Mouse (Mus musculus) myocyte (in vitro differentiated cells): ENCODE results near the gene Mul1. TPM values are rescaled to one million over a fixed set of nuclear protein-coding genes. Genes with fewer than 3 reads are reported as not detected.

Experiments
- H3K27me3 ChIP-seq: one replicate; pipeline ENCODE4 v1.6.1; 2011; ENCODE audit not compliant: control insufficient read depth, insufficient read depth, insufficient read length
- H3K36me3 ChIP-seq: one replicate; pipeline ENCODE4 v1.6.1; 2011; ENCODE audit not compliant: control insufficient read depth, insufficient read depth
- H3K4me2 ChIP-seq: one replicate; pipeline ENCODE4 v1.6.1; 2011; ENCODE audit warnings: low read depth, control low read depth
- H3K4me3 ChIP-seq: one replicate; pipeline ENCODE4 v1.5.1; 2011; ENCODE audit warnings: mild to moderate bottlenecking, control low read depth, moderate library complexity
- H3K79me2 ChIP-seq: one replicate; pipeline ENCODE4 v1.6.1; 2011; ENCODE audit not compliant: control insufficient read depth, insufficient read depth
- H3ac ChIP-seq: one replicate; pipeline ENCODE4 v1.6.1; 2011; ENCODE audit not compliant: control insufficient read depth, insufficient read length
- CEBPB ChIP-seq: IDR thresholded peaks from 2 replicates; pipeline ENCODE4 v1.6.1; 2011; ENCODE audit warnings: mild to moderate bottlenecking, moderate library complexity; ENCODE audit not compliant: poor library complexity, insufficient read depth, severe bottlenecking
- E2F4 ChIP-seq: IDR thresholded peaks from one replicate; pipeline ENCODE4 v1.6.1; 2011; ENCODE audit warnings: mild to moderate bottlenecking, control low read depth, moderate library complexity; ENCODE audit not compliant: insufficient read depth
- MAX ChIP-seq: IDR thresholded peaks from one replicate; pipeline ENCODE4 v1.6.1; 2011; ENCODE audit warnings: low read depth, mild to moderate bottlenecking, control low read depth
- MYOD1 ChIP-seq, 3 experiments: IDR thresholded peaks; one replicate each; pipeline ENCODE4 v1.6.1; 2011; ENCODE audit warnings: control low read depth in 2 of 3, low read depth in 2 of 3, mild to moderate bottlenecking in 2 of 3, moderate library complexity in 1 of 3; ENCODE audit not compliant: insufficient read length in 2 of 3, control insufficient read depth in 1 of 3
- MYOG ChIP-seq, 3 experiments: IDR thresholded peaks; one replicate each; pipeline ENCODE4 v1.6.1; 2011; ENCODE audit warnings: control low read depth in 2 of 3, low read depth in 2 of 3, mild to moderate bottlenecking in 2 of 3; ENCODE audit not compliant: insufficient read length in 2 of 3, control insufficient read depth in 1 of 3, insufficient read depth in 1 of 3
- POLR2A ChIP-seq: IDR thresholded peaks from one replicate; pipeline ENCODE4 v1.6.1; 2011; ENCODE audit warnings: low read depth, mild to moderate bottlenecking, control low read depth, moderate library complexity; ENCODE audit not compliant: insufficient read length
- POLR2AphosphoS2 ChIP-seq: IDR thresholded peaks from one replicate; pipeline ENCODE4 v1.6.1; 2011; ENCODE audit warnings: low read depth, control low read depth; ENCODE audit not compliant: insufficient read length
- REST ChIP-seq: IDR thresholded peaks from one replicate; pipeline ENCODE4 v1.6.1; 2011; ENCODE audit warnings: mild to moderate bottlenecking, control low read depth, moderate library complexity; ENCODE audit not compliant: insufficient read depth, insufficient read length
- SRF ChIP-seq: IDR thresholded peaks from one replicate; pipeline ENCODE4 v1.6.1; 2011; ENCODE audit warnings: low read depth; ENCODE audit not compliant: control insufficient read depth, insufficient read length
- TCF12 ChIP-seq: IDR thresholded peaks from one replicate; pipeline ENCODE4 v1.6.1; 2011; ENCODE audit warnings: mild to moderate bottlenecking, control low read depth; ENCODE audit not compliant: poor library complexity, insufficient read depth, severe bottlenecking
- TCF3 ChIP-seq: IDR thresholded peaks from one replicate; pipeline ENCODE4 v1.6.1; 2011; ENCODE audit warnings: low read depth, control low read depth; ENCODE audit not compliant: insufficient read length
- USF1 ChIP-seq: IDR thresholded peaks from one replicate; pipeline ENCODE4 v1.6.1; 2011; ENCODE audit warnings: low read depth, mild to moderate bottlenecking, control low read depth, moderate library complexity
- polyA plus RNA-seq: library from polyadenylated mRNA; unstranded; fragments of >200 nt; fragmentation: generic; extraction: Trizol; gene quantifications from one replicate; pipeline ENCODE4 v1.2.1, GENCODE M21; 2012; ENCODE audit warnings: missing spikeins

Gene Mul1
- polyA plus RNA-seq, 1 experiment: 36.2 TPM

GRCm38 (mm10) chr4:138414725-138415124, 19.7 kb upstream of the Mul1 start:
- peaks cover 48% of the 10 kb centered on the region for H3K27me3 ChIP-seq
- H3K36me3 ChIP-seq: no peaks in the 10 kb centered on the region
- no peak overlapping the region for H3K4me2 ChIP-seq
- no peak for TF ChIP-seq CEBPB
- TF ChIP-seq MYOG (IDR thresholded peaks at IDR 0.05; ENCODE audit: control insufficient read depth in 1 of 3, insufficient read depth in 1 of 3, insufficient read length in 2 of 3, low read depth in 2 of 3): no peak
- no peak for TF ChIP-seq USF1
- no peak for TF ChIP-seq REST
- no peak for TF ChIP-seq SRF
- TF ChIP-seq MYOD1 (IDR thresholded peaks at IDR 0.05; ENCODE audit: control insufficient read depth in 1 of 3, insufficient read length in 2 of 3, low read depth in 2 of 3): no peak
- TF ChIP-seq POLR2AphosphoS2: no peak
- no peak for TF ChIP-seq E2F4
- TF ChIP-seq TCF12: no peak
- no peak for TF ChIP-seq TCF3
- TF ChIP-seq POLR2A: no peak
- no peak for TF ChIP-seq MAX
- no peaks in the 10 kb centered on the region for H3K79me2 ChIP-seq
- no peak overlapping the region for H3ac ChIP-seq
- no peak overlapping the region for H3K4me3 ChIP-seq

GRCm38 (mm10) chr4:138415991-138416390, 18.5 kb upstream of the Mul1 start:
- no peak overlapping the region for H3K4me3 ChIP-seq
- no peaks in the 10 kb centered on the region for H3K79me2 ChIP-seq
- H3K4me2 ChIP-seq: no peak overlapping the region
- peaks cover 57% of the 10 kb centered on the region for H3K27me3 ChIP-seq
- no peaks in the 10 kb centered on the region for H3K36me3 ChIP-seq
- no peak overlapping the region for H3ac ChIP-seq
- TF ChIP-seq MYOD1 (IDR thresholded peaks at IDR 0.05; ENCODE audit: control insufficient read depth in 1 of 3, insufficient read length in 2 of 3, low read depth in 2 of 3) (no peak), TCF3 (no peak), TCF12 (no peak), CEBPB (no peak), REST (no peak), MAX (no peak), SRF (no peak), MYOG (IDR thresholded peaks at IDR 0.05; ENCODE audit: control insufficient read depth in 1 of 3, insufficient read depth in 1 of 3, insufficient read length in 2 of 3, low read depth in 2 of 3) (no peak), POLR2A (no peak), E2F4 (no peak), POLR2AphosphoS2 (no peak), USF1 (no peak)

- Histone ChIP-seq H3K4me3 (no peak overlapping the region), H3K36me3 (no peaks in the 10 kb centered on the region), H3K79me2 (no peaks in the 10 kb centered on the region), H3ac (no peak overlapping the region), H3K27me3 (peaks cover 60% of the 10 kb centered on the region), H3K4me2 (no peak overlapping the region)
- TF ChIP-seq E2F4: no peak
- no peak for TF ChIP-seq POLR2A
- no peak for TF ChIP-seq TCF3
- no peak for TF ChIP-seq TCF12
- no peak for TF ChIP-seq REST
- TF ChIP-seq CEBPB: no peak
- no peak for TF ChIP-seq MYOG (IDR thresholded peaks at IDR 0.05; ENCODE audit: control insufficient read depth in 1 of 3, insufficient read depth in 1 of 3, insufficient read length in 2 of 3, low read depth in 2 of 3)
- no peak for TF ChIP-seq USF1
- no peak for TF ChIP-seq SRF
- TF ChIP-seq MYOD1 (IDR thresholded peaks at IDR 0.05; ENCODE audit: control insufficient read depth in 1 of 3, insufficient read length in 2 of 3, low read depth in 2 of 3): no peak
Observed at GRCm38 (mm10) chr4:138416414-138416813, 18.1 kb upstream of the Mul1 start.

GRCm38 (mm10) chr4:138417882-138418281, 16.6 kb upstream of the Mul1 start:
- TF ChIP-seq E2F4: no peak
- TF ChIP-seq POLR2AphosphoS2: no peak
- no peak for TF ChIP-seq MYOG (IDR thresholded peaks at IDR 0.05; ENCODE audit: control insufficient read depth in 1 of 3, insufficient read depth in 1 of 3, insufficient read length in 2 of 3, low read depth in 2 of 3)
- no peak for TF ChIP-seq TCF3
- TF ChIP-seq SRF: no peak
- TF ChIP-seq REST: no peak
- TF ChIP-seq POLR2A: no peak
- Histone ChIP-seq H3ac (no peak overlapping the region), H3K27me3 (peaks cover 52% of the 10 kb centered on the region), H3K4me2 (no peak overlapping the region), H3K36me3 (no peaks in the 10 kb centered on the region), H3K4me3 (no peak overlapping the region), H3K79me2 (no peaks in the 10 kb centered on the region)

- H3K27me3 ChIP-seq: peaks cover 52% of the 10 kb centered on the region
- no peak for TF ChIP-seq MYOG (IDR thresholded peaks at IDR 0.05; ENCODE audit: control insufficient read depth in 1 of 3, insufficient read depth in 1 of 3, insufficient read length in 2 of 3, low read depth in 2 of 3)
- no peak for TF ChIP-seq REST
- no peak for TF ChIP-seq MAX
- TF ChIP-seq CEBPB: no peak
- TF ChIP-seq POLR2AphosphoS2: no peak
- no peak for TF ChIP-seq TCF3
- TF ChIP-seq TCF12: no peak
- TF ChIP-seq POLR2A: no peak
- no peak for TF ChIP-seq USF1
- TF ChIP-seq MYOD1 (IDR thresholded peaks at IDR 0.05; ENCODE audit: control insufficient read depth in 1 of 3, insufficient read length in 2 of 3, low read depth in 2 of 3): no peak
- TF ChIP-seq E2F4: no peak
- TF ChIP-seq SRF: no peak
Observed at GRCm38 (mm10) chr4:138418340-138418957, 16.0 kb upstream of the Mul1 start.

More at GRCm38 (mm10) chr4:138418340-138418957, 16.0 kb upstream of the Mul1 start:
- H3ac ChIP-seq: no peak overlapping the region
- H3K4me3 ChIP-seq: no peak overlapping the region
- H3K36me3 ChIP-seq: no peaks in the 10 kb centered on the region
- H3K79me2 ChIP-seq: no peaks in the 10 kb centered on the region
- no peak overlapping the region for H3K4me2 ChIP-seq
